Mouse (Mus musculus): Measurements from ENCODE around the gene Laptm5. TPM values are rescaled to one million over a fixed set of nuclear protein-coding genes. Genes with fewer than 3 reads are reported as not detected.
A peak's percentile ranks its signal among the peaks of the same experiment; 100 is the strongest.

The Laptm5 gene
- total RNA-seq, 1 experiment from 2014 or later = 420 TPM

GRCm38 (mm10) chr4:130915668-130916035 lies 2.7 kb downstream of the Laptm5 start:
- ATAC-seq (replicated peaks; ENCODE audit: insufficient number of reproducible peaks, low FRiP score, low TSS enrichment, poor library complexity, severe bottlenecking) = no peak

GRCm38 (mm10) chr4:130916639-130917038 lies 3.7 kb downstream of the Laptm5 start:
- ATAC-seq (replicated peaks; ENCODE audit: insufficient number of reproducible peaks, low FRiP score, low TSS enrichment, poor library complexity, severe bottlenecking) = no peak

- ATAC-seq (replicated peaks; ENCODE audit: insufficient number of reproducible peaks, low FRiP score, low TSS enrichment, poor library complexity, severe bottlenecking) = peak; percentile 15
Measured at GRCm38 (mm10) chr4:130917564-130917963, 4.6 kb downstream of the Laptm5 start.

- peak; percentile 19 for ATAC-seq (replicated peaks; ENCODE audit: insufficient number of reproducible peaks, low FRiP score, low TSS enrichment, poor library complexity, severe bottlenecking)
Measured at GRCm38 (mm10) chr4:130918805-130919749, 6.2 kb downstream of the Laptm5 start.

GRCm38 (mm10) chr4:130919750-130920356 lies 6.9 kb downstream of the Laptm5 start:
- no peak for ATAC-seq (replicated peaks; ENCODE audit: insufficient number of reproducible peaks, low FRiP score, low TSS enrichment, poor library complexity, severe bottlenecking)

- no peak for ATAC-seq (replicated peaks; ENCODE audit: insufficient number of reproducible peaks, low FRiP score, low TSS enrichment, poor library complexity, severe bottlenecking)
Measured at GRCm38 (mm10) chr4:130920951-130921693, 8.2 kb downstream of the Laptm5 start.

DNA sequence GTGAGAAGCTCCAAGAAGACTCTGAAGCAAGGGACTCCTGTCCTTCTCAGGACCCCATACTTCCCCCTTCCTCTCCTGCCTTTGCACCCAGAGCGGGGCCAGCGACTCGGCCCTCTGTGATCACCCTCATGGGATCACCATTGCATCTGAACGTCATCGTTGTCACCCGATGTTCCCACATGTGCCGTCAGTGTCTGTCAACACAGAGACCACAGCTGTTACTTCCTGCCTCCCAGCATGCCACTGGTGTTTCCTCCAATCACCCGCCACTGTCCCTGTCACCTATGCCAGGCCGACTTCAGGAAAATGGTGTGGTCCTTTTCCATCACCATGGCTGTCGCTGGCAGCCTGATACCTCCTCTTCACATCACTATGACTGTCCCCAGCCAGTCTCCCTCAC lies 9.1 kb downstream of the Laptm5 start:
- peak; percentile 42 for ATAC-seq (replicated peaks; ENCODE audit: insufficient number of reproducible peaks, low FRiP score, low TSS enrichment, poor library complexity, severe bottlenecking)

GRCm38 (mm10) chr4:130926274-130926673 lies 13.3 kb downstream of the Laptm5 start:
- ATAC-seq (replicated peaks; ENCODE audit: insufficient number of reproducible peaks, low FRiP score, low TSS enrichment, poor library complexity, severe bottlenecking) = no peak

GRCm38 (mm10) chr4:130927821-130928220 lies 14.9 kb downstream of the Laptm5 start:
- ATAC-seq (replicated peaks; ENCODE audit: insufficient number of reproducible peaks, low FRiP score, low TSS enrichment, poor library complexity, severe bottlenecking) = no peak

GRCm38 (mm10) chr4:130942644-130943043 lies 29.7 kb downstream of the Laptm5 start:
- no peak for ATAC-seq (replicated peaks; ENCODE audit: insufficient number of reproducible peaks, low FRiP score, low TSS enrichment, poor library complexity, severe bottlenecking)

GRCm38 (mm10) chr4:130944112-130944511 lies 31.2 kb downstream of the Laptm5 start, which contains the start of gene Matn1:
Matn1 (plus strand) TSS chr4:130944385.
- ATAC-seq (replicated peaks; ENCODE audit: insufficient number of reproducible peaks, low FRiP score, low TSS enrichment, poor library complexity, severe bottlenecking) = no peak

DNA sequence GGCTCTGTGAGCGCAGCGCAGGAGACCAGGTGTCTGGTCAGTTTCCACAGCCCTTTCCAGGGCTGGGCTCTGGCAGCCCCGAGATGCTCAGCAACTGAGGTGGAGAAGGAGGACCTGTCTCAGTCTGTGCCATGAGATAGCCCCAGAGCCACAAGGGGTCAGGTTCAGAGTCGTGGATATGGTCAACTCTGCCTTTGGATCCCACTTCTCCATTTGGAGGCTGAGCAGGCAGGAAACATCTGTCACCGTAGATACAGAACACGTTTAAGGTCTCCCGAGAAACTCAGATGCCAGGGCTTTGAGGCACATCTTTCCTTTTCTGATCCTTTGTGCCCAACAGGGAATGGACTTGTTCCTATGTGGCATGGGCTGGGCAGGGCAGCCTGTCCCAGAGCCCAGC lies 31.9 kb downstream of the Laptm5 start:
- ATAC-seq (replicated peaks; ENCODE audit: insufficient number of reproducible peaks, low FRiP score, low TSS enrichment, poor library complexity, severe bottlenecking) = no peak

DNA sequence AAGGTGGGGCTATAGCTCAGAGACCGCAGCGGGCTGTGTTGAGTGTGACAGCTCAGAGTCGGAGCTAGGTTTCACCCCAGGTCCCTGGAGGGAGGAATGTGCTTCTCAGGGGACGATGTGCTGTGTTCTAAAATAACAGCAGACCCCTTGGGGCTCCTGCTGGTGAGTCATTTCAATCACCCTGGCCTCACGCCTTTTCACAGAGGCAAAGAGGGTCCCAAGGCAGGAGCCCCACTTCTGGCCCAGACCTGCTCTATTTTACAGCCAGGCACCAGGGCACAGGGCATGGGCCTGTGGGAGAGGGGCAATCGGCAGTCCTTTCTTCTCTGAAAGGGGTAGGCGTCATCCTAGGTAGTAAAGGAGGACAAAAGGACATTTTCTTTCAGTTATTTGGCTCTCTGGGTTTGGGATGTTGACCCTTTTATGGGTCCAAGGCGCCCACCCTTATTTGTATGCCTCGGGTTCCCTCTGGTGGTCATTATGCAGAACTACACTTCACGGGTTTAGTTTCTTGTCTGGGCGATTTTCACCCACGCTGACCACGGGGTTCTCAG lies 34.2 kb downstream of the Laptm5 start:
- peak; percentile 56 for ATAC-seq (replicated peaks; ENCODE audit: insufficient number of reproducible peaks, low FRiP score, low TSS enrichment, poor library complexity, severe bottlenecking)

DNA sequence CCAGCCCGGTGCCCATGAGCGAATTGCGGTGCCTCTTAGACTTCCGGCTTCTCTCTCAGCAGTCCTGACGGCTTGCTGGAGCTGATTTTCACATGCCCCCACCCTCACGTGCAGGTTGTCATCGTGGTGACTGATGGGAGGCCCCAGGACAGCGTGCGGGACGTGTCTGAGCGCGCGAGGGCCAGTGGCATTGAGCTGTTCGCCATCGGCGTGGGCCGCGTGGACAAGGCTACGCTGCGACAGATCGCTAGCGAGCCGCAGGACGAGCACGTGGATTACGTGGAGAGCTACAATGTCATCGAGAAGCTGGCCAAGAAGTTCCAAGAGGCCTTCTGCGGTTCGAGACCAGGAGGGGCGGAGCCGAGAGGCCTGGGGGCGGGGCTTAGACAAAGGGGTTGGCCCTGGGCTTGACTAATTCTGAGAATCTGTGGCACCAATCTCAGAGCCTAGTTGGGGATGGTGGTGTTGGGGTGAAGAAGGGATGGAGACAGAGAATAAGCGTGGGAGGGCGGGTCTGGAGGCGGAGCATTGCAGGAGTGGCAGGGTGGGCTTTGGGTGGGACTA lies 37.0 kb downstream of the Laptm5 start:
- ATAC-seq (replicated peaks; ENCODE audit: insufficient number of reproducible peaks, low FRiP score, low TSS enrichment, poor library complexity, severe bottlenecking) = no peak

GRCm38 (mm10) chr4:130952531-130952930 lies 39.6 kb downstream of the Laptm5 start:
- ATAC-seq (replicated peaks; ENCODE audit: insufficient number of reproducible peaks, low FRiP score, low TSS enrichment, poor library complexity, severe bottlenecking) = no peak

DNA sequence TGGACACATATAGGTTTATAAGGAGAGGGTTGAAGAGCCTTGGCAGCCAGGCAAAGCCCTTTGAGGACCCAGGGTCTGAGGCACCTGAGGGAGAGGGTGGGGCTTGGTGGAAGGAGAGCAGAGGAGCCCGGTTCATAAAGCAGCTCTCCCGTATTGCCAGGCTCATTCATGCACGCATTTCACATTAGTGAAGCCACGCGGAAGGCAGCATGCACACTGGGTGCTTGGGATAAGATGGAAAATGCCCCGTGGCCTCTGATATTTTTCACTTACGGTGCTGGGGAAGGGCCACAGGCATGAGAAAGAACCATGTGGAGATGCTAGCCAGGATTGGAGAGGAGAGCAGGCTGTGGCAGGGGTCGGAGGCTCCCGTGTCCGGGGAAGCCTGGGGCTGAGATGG lies 44.2 kb downstream of the Laptm5 start:
- ATAC-seq (replicated peaks; ENCODE audit: insufficient number of reproducible peaks, low FRiP score, low TSS enrichment, poor library complexity, severe bottlenecking) = no peak

DNA sequence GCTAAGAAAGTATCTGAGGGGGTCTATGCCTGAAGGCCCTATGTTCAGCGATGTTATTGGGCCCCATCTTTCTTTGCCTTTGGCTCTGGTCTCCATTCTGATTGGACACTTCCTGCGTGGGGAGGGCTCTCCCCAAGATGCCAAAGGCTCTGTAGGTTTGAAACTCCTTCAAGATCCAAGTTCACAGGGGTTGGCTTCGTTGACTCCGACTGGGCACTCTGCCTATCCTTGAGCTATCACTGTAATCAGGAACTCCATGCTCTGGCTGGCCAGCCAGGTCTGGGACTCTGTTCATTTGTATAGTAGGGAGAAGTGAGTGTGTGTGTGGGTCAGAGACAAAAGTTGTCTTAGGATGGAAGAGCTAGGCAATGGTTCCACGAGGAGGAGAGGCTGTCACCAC lies 45.9 kb downstream of the Laptm5 start:
- ATAC-seq (replicated peaks; ENCODE audit: insufficient number of reproducible peaks, low FRiP score, low TSS enrichment, poor library complexity, severe bottlenecking) = no peak

- no peak for ATAC-seq (replicated peaks; ENCODE audit: insufficient number of reproducible peaks, low FRiP score, low TSS enrichment, poor library complexity, severe bottlenecking)
Measured at GRCm38 (mm10) chr4:130959678-130960077, 46.8 kb downstream of the Laptm5 start.
